Mouse (Mus musculus) right cerebral cortex, postnatal 4 days (tissue): ENCODE data around the gene Paics.
A peak's percentile ranks its signal among the peaks of the same experiment; 100 is the strongest.

Experiments used
- DNase-seq: peaks from one replicate; pipeline ENCODE4 v3.0.0-alpha.2; 2022

The Paics gene

GRCm38 (mm10) chr5:77013171-77013570 is 62.1 kb downstream of the Paics start:
- no peak for DNase-seq

GRCm38 (mm10) chr5:77015544-77016482 is 64.7 kb downstream of the Paics start, which contains the start of gene Thegl:
Gene Thegl, plus strand, starts transcription at chr5:77016023.
- peak; percentile 69 for DNase-seq
